Mouse (Mus musculus): ENCODE data around the gene Ankrd40.

Ankrd40 gene

GRCm38 (mm10) chr11:94323271-94323925 lies 4.4 kb upstream of the Ankrd40 start:
- no peak for DNase-seq (ENCODE audit: low read depth, low spot score)

DNA sequence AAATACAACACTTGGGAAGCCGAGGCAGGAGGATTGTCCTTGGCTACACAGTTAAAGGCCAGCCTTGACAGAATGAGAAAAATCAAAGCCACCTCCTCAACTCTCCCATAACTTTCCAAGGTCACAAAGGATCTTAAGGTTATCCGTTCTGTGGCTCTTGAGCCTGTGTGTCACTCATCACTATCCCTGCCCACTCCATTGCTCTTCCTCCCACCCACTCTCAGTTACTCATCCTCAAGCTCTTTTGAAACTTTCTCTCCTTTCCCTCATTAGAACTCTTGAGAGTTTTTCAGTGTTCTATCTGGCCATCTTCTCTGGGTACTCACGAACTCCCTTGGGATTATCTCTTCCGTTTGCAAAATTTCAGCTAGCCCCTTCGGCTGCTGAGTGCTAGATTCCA lies 3.2 kb upstream of the Ankrd40 start:
- no peak for DNase-seq (ENCODE audit: low read depth, low spot score)

- DNase-seq (ENCODE audit: low read depth, low spot score): no peak
Observed at GRCm38 (mm10) chr11:94326961-94327411, 815 bp upstream of the Ankrd40 start.

GRCm38 (mm10) chr11:94328644-94329025 lies 834 bp downstream of the Ankrd40 start:
- no peak for DNase-seq (ENCODE audit: low read depth, low spot score)

DNA sequence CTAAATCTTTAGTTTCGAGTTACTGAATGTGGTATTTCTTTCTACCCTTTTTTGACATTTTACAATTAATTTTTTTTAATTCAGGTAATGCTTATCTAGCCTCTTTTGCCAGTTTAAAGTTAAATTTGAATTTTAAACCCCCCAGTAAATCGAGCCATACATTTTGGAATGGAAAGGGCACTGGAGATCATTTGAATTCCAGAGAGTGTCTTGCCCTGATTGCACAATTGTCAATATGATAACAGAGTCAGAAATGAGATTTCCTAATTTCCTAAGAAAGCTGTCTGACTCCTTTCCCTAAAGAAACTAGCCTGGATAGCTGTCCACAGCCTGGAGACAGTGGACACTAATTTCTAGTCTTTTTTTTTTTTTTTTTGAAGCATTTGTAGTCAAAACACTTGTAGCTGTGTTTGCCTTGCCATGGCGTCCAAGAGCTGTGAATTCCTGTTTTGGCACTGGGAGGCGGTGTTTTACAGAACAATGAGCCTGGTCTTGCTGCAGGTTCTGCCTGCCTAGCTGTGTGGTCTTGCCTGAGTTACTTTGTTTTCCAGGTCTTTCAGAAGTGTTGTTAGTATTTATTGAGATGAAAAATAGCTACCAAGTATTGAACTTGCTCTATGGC lies 1.6 kb downstream of the Ankrd40 start:
- no peak for DNase-seq (ENCODE audit: low read depth, low spot score)

GRCm38 (mm10) chr11:94330211-94330610 lies 2.4 kb downstream of the Ankrd40 start:
- no peak for DNase-seq (ENCODE audit: low read depth, low spot score)

DNA sequence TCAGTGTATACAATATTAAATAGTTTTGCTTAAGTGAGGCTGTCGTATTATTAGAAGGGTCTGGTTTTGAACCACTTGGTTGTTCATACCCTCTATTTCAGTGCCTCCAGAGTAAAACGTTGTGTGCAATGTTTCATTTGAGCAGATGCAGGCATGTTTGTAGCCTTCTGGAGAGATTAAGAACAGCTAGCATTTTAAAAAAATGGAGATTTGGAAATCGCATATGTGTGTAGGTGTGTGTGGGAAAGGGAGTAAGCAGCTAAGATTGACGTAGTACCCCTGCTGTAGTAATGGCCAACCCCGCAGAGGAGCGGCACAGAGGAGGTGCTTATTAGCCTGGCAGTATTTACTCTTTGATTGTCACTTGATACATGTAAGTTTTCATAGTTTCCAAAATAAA lies 4.9 kb downstream of the Ankrd40 start:
- no peak for DNase-seq (ENCODE audit: low read depth, low spot score)

- no peak for DNase-seq (ENCODE audit: low read depth, low spot score)
Observed at GRCm38 (mm10) chr11:94334386-94334968, 6.7 kb downstream of the Ankrd40 start.

GRCm38 (mm10) chr11:94336551-94336950 lies 8.8 kb downstream of the Ankrd40 start:
- no peak for DNase-seq (ENCODE audit: low read depth, low spot score)

DNA sequence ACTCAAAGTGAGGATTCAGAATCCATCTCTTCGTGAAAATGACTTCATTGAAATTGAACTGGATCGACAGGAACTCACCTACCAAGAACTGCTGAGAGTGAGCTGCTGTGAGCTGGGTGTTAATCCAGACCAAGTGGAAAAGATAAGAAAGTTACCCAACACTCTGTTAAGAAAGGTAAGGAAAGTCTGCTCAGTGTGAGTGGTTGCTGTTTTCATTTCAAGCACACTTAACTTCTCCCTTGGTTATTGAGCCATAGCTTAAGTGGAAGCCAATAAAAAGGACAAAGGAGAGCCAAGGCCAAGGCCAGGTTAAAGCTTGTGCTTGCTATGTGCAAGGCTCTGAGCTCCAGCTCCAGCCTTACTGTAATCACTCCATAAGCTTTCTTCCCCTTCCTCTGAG lies 10.5 kb downstream of the Ankrd40 start:
- no peak for DNase-seq (ENCODE audit: low read depth, low spot score)

GRCm38 (mm10) chr11:94339732-94340585 lies 12.2 kb downstream of the Ankrd40 start:
- no peak for DNase-seq (ENCODE audit: low read depth, low spot score)

DNA sequence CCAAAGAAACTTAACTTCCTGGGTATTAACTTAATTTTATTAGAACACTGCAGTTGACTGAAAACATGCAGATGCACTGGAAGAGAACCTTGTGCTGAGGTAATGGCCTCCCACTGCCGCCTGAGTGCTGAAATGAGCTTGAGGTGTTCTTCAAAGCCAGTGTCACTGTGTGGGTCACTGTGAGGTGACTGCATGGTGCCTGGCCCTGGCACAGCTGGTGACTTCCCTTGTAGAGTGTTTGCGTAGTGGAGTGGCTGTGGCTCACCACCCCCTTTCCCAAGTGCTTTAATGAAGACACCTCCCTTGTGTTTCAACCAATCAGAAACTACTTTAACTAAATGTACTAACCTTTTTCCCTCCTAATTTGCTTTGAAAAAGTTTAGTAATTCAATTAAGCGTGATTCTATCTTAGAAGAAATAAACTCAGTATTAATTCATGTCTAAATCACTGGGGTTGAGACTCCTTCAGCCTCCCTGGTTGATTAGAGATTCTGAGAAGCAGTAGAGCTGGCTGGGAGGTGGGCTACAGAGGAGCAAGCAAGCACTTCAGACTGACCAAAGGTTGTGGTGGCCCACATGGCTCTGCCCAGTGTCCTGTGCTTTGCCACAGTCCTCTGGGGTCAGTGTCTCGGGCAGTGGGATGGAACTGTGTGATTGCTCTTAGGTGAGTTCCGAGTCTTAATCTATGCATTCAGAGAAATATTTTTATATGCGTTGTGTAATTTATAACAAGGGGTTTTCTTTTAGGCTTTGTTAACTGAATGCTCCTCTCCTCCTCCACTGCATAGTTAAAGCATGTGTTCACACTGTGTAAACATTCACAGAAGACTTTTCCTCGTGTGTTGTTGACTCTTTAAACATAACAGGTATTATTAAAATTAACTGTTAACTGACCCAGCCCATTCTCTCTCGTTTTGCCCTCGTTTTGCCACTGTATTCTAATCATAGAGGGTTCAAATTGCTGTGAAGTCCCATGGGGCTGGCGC lies 13.4 kb downstream of the Ankrd40 start:
- no peak for DNase-seq (ENCODE audit: low read depth, low spot score)

DNA sequence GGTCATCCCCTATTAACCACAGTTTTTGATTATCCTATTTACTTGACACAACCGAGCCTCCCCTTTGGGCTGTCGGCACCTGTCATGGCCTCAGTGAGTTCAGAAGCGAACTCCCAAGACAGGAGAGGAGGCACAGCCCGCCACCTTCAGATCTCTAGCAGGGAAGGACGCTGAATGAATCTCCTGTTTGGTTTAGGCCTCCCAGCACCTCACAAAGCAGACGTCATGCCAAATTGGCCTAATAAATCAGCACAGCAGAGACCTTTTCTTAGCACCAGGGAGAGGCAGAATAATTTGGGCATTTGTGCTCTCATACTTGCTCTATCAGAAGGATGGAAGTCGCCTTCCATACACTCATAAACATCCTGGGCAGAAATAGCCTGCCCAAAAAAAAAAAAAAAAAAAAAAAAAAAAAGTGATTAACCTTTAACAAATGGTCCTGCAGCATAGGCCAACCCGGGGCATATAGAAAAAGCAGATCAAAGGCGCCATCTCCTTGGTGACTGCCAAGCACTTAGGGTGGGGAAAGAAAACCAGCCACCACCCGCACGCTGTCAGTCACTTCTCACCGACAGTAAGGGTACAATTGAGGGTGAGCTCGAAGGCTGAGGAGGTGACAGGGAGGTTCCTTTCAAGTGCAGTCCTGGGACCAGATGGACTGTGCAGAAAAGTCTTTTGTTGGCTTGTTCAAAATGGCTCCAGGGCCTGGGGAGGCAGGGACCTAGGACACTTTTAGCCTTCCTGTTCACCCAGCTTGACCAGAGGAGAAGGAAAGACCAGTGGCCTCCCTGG lies 14.5 kb downstream of the Ankrd40 start:
- no peak for DNase-seq (ENCODE audit: low read depth, low spot score)

- DNase-seq (ENCODE audit: low read depth, low spot score): no peak
Observed at GRCm38 (mm10) chr11:94343955-94344358, 16.2 kb downstream of the Ankrd40 start.

GRCm38 (mm10) chr11:94344470-94344869 lies 16.7 kb downstream of the Ankrd40 start:
- DNase-seq (ENCODE audit: low read depth, low spot score): no peak

GRCm38 (mm10) chr11:94345926-94346325 lies 18.1 kb downstream of the Ankrd40 start:
- DNase-seq (ENCODE audit: low read depth, low spot score): no peak

DNA sequence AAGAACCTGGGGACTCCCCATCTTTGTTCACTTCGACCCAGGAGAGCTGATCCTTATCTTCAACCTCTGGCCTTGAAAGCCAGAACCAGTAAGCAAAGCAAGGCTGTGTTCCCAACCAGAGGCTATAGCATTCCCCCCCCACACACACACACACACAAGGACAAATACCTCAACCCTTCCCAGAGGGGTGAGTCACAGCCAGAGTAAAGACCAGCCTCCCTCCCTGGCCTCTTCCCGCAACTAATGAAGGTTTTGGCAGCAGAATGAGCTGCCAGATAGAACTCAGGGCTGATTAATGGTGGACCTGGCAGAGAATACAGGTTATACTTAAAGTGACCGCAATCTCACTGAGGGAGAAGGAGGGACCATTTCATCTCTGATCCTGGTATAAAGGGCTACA lies 18.8 kb downstream of the Ankrd40 start:
- no peak for DNase-seq (ENCODE audit: low read depth, low spot score)

DNA sequence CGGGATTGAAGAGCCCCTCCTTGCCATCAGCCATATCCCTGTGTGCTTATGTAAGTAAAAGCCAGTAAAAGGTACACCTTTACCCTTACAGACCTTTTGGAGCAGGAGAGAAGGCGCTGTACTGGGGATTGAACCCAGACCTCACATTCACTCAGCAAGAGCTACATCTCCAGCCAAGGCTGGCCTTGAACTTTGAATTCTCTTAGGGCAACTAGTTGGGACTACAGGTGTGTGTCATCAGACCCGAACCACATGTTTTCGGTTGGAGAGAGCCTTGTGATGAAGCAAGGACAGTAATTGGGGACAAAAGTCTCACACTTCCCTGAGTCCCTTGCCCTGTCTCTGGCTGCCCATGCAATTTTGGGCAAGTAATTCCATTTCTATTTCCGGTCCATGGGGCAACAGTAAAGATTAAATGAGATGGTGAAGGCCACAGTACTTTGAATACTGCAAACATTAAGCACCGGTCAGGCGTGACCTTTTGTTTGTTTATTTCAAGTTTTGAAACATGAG lies 19.3 kb downstream of the Ankrd40 start:
- no peak for DNase-seq (ENCODE audit: low read depth, low spot score)

- DNase-seq (ENCODE audit: low read depth, low spot score): no peak
Observed at GRCm38 (mm10) chr11:94349839-94350238, 22.0 kb downstream of the Ankrd40 start.

DNA sequence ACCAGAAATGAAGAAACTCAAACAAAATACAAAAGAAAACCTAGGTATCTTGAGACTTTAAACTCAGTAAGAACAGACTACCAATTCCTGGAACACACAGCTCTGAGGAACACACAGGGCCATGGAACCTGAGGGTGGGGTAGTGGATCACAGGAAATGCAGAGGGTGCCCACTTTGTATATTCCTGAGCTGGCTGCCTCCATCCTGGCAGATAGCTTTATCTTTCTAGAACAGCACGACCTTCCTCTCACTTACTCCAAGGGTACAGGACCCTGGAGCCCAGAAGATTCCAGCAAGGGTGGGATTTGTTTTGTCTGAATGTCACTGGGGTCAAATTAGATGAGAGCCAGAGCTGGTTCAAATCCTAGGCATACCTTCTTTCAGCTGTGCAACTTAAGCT lies 22.5 kb downstream of the Ankrd40 start:
- no peak for DNase-seq (ENCODE audit: low read depth, low spot score)
